Mouse (Mus musculus) kidney, embryonic 14.5 days (tissue): Measurements from ENCODE around the gene Cstf2t. TPM values are rescaled to one million over a fixed set of nuclear protein-coding genes. Genes with fewer than 3 reads are reported as not detected.
A peak's percentile ranks its signal among the peaks of the same experiment; 100 is the strongest.

Experiments used
- ATAC-seq: fragments of 200-750 bp; cut with Nextera tagmentation; 2 replicates; pipeline ENCODE4 v1.8.0; 2017; ENCODE audit warnings: moderate number of reproducible peaks, mild to moderate bottlenecking, moderate TSS enrichment, moderate library complexity; ENCODE audit not compliant: low FRiP score, low TSS enrichment
- H3K27ac ChIP-seq: fragments of 300-500 bp; sonication (generic); 2 replicates; pipeline ENCODE4 v1.5.1; 2014; ENCODE audit warnings: low read depth, mild to moderate bottlenecking, low read length, moderate library complexity, mixed read lengths
- H3K27me3 ChIP-seq: fragments of 300-500 bp; sonication (generic); 2 replicates; pipeline ENCODE4 v1.6.1; 2014; ENCODE audit warnings: mild to moderate bottlenecking, low read length; ENCODE audit not compliant: control insufficient read depth, insufficient read depth
- H3K36me3 ChIP-seq: fragments of 300-500 bp; sonication (generic); 2 replicates; pipeline ENCODE4 v1.6.1; 2014; ENCODE audit warnings: low read length, mixed read lengths; ENCODE audit not compliant: control insufficient read depth, insufficient read depth
- H3K4me1 ChIP-seq: fragments of 300-500 bp; sonication (generic); 2 replicates; pipeline ENCODE4 v1.6.1; 2014; ENCODE audit warnings: low read length, mixed read lengths; ENCODE audit not compliant: control insufficient read depth, insufficient read depth
- H3K4me2 ChIP-seq: fragments of 300-500 bp; sonication (generic); replicated peaks from 2 replicates; pipeline ENCODE4 v1.6.1; 2014; ENCODE audit warnings: low read depth, mild to moderate bottlenecking, low read length
- H3K4me3 ChIP-seq: fragments of 300-500 bp; sonication (generic); 2 replicates; pipeline ENCODE4 v1.5.1; 2014; ENCODE audit warnings: mild to moderate bottlenecking, low read length
- H3K9ac ChIP-seq: fragments of 300-500 bp; sonication (generic); 2 replicates; pipeline ENCODE4 v1.6.1; 2014; ENCODE audit warnings: low read depth, mild to moderate bottlenecking, low read length, moderate library complexity
- H3K9me3 ChIP-seq: fragments of 300-500 bp; sonication (generic); 2 replicates; pipeline ENCODE4 v1.6.1; 2016; ENCODE audit warnings: low read length; ENCODE audit not compliant: control insufficient read depth
- WGBS: fragments of 180-500 bp; shearing (Covaris S2); extraction: QIAGEN DNeasy Blood & Tissue Kit; methylation state at CpG from one replicate; pipeline ENCODE4 v1.1.7; 2014; 5-methylcytosine and 5-hydroxymethylcytosine counted together
- polyA plus RNA-seq: library from polyadenylated mRNA; unstranded; fragments of >200 nt; fragmentation: Nextera tagmentation; extraction: Ambion mirVana; gene quantifications from 2 replicates; pipeline ENCODE4 v1.2.1, GENCODE M21; 2014

Cstf2t gene
- polyA plus RNA-seq, 1 experiment from 2014 or later: 39.1 TPM

- Histone ChIP-seq H3K9me3 (no peaks in the 10 kb centered on the region), H3K36me3 (no peaks in the 10 kb centered on the region), H3K4me3 (no peak overlapping the region), H3K27ac (no peak overlapping the region), H3K4me2 (no peak overlapping the region), H3K9ac (no peak overlapping the region), H3K4me1 (peaks cover 4% of the 10 kb centered on the region; the same call in 1 of the 2 replicates), H3K27me3 (no peaks in the 10 kb centered on the region)
- WGBS: 11% methylated on average over 4 of the region's 4 CpGs
- ATAC-seq: peak; percentile 35; the same call in 1 of the 2 replicates
Observed at GRCm38 (mm10) chr19:31114690-31115089, 32.1 kb downstream of the Cstf2t start.

DNA sequence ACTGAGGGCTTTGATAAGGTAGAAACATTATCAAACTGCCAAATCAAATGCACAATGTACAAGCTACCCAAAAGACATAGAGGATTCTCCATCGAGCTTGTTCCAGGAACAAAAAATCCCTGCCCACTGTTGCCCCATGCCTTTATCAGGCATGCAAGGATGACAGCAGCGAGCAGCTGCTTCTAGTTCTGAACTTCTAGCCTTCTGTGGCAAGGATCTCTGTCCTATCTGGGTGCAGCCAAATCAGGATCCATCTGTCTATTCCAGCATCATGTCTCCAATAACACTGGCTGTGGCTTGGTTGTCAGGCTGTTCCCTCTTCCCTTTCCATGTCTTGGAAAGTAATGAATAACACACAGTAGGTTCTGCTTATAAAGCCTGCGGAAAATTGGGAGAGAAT is 42.0 kb downstream of the Cstf2t start:
- no peak overlapping the region for H3K4me2 ChIP-seq
- no peaks in the 10 kb centered on the region for H3K9me3 ChIP-seq
- H3K9ac ChIP-seq: no peak overlapping the region
- no peaks in the 10 kb centered on the region for H3K36me3 ChIP-seq
- WGBS: 92% methylated on average over 3 of the region's 3 CpGs
- H3K4me3 ChIP-seq: no peak overlapping the region
- ATAC-seq: no peak
- H3K4me1 ChIP-seq: no peaks in the 10 kb centered on the region
- H3K27me3 ChIP-seq: no peaks in the 10 kb centered on the region
- no peak overlapping the region for H3K27ac ChIP-seq

DNA sequence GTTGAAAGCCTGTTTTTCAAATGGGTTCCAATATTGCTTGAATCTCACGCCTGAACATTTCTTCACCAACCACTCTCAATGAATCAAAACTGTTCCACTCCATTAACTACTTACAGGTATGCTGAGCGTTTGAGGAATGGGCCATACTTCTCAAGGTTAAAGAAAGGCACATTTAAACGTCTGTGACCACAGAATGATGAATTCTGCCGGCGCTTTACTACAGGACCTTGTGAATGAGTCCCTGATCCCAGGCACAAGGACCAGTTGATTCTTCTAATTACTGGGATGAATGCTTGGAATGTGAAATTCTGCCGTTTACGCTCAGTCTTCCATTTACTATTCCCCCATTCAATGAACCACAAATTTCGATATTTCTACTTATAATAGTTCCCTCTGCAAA is 50.0 kb downstream of the Cstf2t start:
- WGBS: 62% methylated on average over 8 of the region's 8 CpGs
- Histone ChIP-seq H3K36me3 (no peaks in the 10 kb centered on the region), H3K4me1 (no peaks in the 10 kb centered on the region), H3K27ac (no peak overlapping the region), H3K9me3 (no peaks in the 10 kb centered on the region), H3K4me2 (no peak overlapping the region), H3K9ac (no peak overlapping the region), H3K4me3 (no peak overlapping the region), H3K27me3 (no peaks in the 10 kb centered on the region)
- ATAC-seq: no peak

DNA sequence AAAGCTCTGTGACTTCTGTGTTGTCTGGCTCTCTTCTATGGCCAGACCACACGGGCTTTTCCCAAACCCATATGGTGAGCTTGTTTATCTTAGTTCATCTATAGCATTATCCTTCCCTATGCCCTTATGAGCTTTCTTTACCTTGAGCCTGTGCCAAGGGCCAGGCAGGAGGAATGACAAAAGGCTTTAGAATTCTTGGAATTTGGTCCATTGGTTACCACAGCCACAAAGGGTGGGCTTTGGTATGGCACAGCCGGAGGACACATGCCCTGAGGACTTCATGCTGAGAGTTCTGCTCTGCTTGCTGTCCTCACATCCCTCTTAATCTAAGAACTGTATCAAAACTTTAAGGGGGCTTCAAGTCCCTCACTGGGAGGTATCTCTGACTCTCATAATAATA is 53.7 kb downstream of the Cstf2t start:
- no peaks in the 10 kb centered on the region for H3K36me3 ChIP-seq
- H3K4me3 ChIP-seq: no peak overlapping the region
- H3K9me3 ChIP-seq: no peaks in the 10 kb centered on the region
- 50% methylated on average over 2 of the region's 2 CpGs for WGBS
- H3K27ac ChIP-seq: no peak overlapping the region
- H3K27me3 ChIP-seq: no peaks in the 10 kb centered on the region
- H3K9ac ChIP-seq: no peak overlapping the region
- no peak overlapping the region for H3K4me2 ChIP-seq
- ATAC-seq: no peak
- no peaks in the 10 kb centered on the region for H3K4me1 ChIP-seq
